Mouse (Mus musculus): Measurements from ENCODE around the gene Adamtsl1.

DNA sequence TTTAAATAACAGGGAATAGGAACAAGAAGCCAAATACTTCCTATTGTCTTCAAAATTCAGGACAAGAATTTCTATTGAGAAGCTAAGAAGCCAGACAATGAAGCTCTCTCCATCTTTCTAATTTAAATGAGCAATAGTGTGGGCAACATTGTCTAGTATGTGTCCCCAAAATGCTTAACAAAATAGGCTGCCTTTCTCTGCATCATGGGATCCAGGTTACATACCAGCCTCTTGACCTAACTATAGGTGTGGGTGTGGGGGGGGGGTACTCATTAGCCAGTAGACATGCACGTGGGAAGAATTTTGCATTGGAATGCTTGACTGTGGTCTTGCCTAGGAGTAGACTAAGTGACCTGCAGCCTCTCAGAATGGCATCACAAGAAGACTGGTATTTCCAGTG is 305.9 kb downstream of the Adamtsl1 start:
- no peak for TF ChIP-seq POLR2A (IDR thresholded peaks at IDR 0.05; ENCODE audit: control insufficient read depth, extremely low read depth, insufficient read depth, low read length, poor library complexity)
- no peak for TF ChIP-seq CTCF (IDR thresholded peaks at IDR 0.05; ENCODE audit: borderline replicate concordance, control insufficient read depth, extremely low read depth, insufficient read depth, low read length, poor library complexity)

Measured in thymus, adult 2 months (tissue).